Mouse (Mus musculus): ENCODE measurements around the gene Slc51a.

DNA sequence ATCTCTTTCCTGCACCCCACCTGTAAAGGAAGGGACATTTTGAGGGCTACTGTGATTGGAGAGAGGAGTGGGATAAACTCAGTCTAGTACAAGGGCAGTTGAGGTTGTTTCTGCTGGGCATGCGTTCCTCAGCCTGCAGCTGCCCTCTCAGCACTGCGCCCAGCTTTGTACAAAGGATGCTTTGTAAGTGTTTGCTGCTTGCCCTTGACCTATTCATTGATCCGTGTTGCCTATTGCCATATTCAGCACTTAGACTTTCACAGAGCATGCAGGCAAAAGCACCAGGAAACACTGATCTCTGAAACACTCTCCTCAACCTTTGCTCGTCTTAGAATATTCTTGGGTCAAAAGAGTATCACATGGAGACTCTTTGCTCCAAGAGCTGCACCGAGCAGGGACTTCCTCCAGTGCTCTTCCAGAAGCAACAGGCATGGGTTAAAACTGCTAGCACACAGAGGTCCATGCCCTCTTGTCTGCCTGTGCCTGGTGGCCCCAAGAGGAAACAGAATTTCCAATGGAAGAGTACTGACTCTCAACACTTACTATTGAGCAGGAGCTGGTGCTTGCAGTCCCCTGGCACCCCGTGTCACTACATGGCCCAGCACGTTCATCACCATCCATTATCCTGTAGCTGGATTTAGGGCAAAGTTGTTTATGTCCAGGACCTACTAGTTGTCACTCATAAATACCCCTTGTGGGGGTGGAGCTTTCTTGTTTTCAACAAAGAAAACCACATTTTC lies 15.2 kb downstream of the Slc51a start:
- TF ChIP-seq CTCF (IDR thresholded peaks at IDR 0.05; ENCODE audit: borderline replicate concordance, insufficient read depth, low read length) (no peak), POLR2A (IDR thresholded peaks at IDR 0.05; ENCODE audit: low read depth, low read length) (no peak)

Measured in embryonic fibroblast, embryonic 13.5 days (primary cell).